Mouse (Mus musculus): Measurements from ENCODE around the gene 1700016K19Rik.

DNA sequence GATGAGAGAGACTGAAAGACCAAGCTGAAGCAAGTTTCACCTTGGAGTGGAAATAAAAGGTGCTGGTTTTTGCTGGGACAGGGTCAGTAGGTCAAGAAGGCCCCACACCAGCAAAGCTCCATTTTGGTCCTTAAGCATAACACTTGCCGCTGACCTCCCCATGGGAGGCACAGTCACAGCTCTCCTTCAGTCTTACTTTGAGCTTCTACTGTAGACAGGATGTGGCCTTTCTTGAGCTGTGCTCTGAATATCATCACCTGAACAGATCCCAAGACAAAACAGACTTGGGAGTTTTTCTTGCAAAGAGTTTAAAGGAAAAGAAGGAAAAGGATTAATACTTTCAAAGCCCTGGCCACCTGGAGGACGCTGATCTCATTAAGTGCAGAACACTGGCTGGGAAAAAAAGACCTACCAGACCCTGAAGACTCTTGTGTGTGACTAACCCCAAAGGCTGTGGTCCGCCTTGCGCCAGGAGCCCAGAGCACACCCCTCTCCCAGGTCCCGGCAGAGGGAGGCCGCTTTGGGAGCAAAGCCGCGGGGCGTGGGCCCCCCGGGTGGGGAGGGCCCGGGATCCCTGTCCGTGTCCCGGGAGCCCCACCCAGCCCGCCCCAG, 26.9 kb downstream of the 1700016K19Rik start:
- TF ChIP-seq CTCF (IDR thresholded peaks at IDR 0.05; ENCODE audit: borderline replicate concordance, extremely low read depth, insufficient read depth, insufficient read length) (no peak), POLR2A (IDR thresholded peaks at IDR 0.05; ENCODE audit: borderline replicate concordance, extremely low read depth, insufficient read depth, insufficient read length, poor library complexity, severe bottlenecking) (no peak)
